Comparison of ENCODE assay signal across 11 mouse cellular contexts in genomic region chr11:7568484-7568883, GRCm38 (mm10).
DNase-seq lines count a peak whose midpoint lies in the region; ATAC-seq and TF ChIP-seq lines count a peak whose summit lies in the region.
"Had no signal": no experiment of that assay in that cellular context is flagged by ENCODE, and none has a peak within 500 bp of the region (broad histone marks: within the 10 kb centered on the region; RNA-seq: fewer than 3 reads in every experiment).

No protein-coding gene starts in this region.

- H3K27ac ChIP-seq in heart, embryonic 10.5 days: no peak overlapping the region
- H3K27ac ChIP-seq in lung, postnatal 0 days (ENCODE audit: low read length): no peak overlapping the region
- H3K27ac ChIP-seq in cortical plate, adult 2 months (ENCODE audit: insufficient read depth, low read length): no peak overlapping the region
- no peak overlapping the region for H3K27ac ChIP-seq in forebrain, embryonic 10.5 days
- H3K27ac ChIP-seq: embryonic facial prominence, embryonic 12.5 days; macrophage had no signal

- no peak for TF ChIP-seq POLR2A in cortical plate, adult 2 months (IDR thresholded peaks at IDR 0.05; ENCODE audit: extremely low read depth, insufficient read depth, low read length)

- ATAC-seq in lung, postnatal 0 days: no peak

- DNase-seq in heart, adult 11 months: peak; percentile 82
- DNase-seq in heart, embryonic 10.5 days (ENCODE audit: low spot score): no peak
- DNase-seq in lung, postnatal 0 days (ENCODE audit: low spot score): no peak
- DNase-seq in lung, postnatal 36 days: no peak
- peak; percentile 60 for DNase-seq in layer of hippocampus, postnatal 10 days (ENCODE audit: low spot score in 2 of 2)
- DNase-seq in forebrain, embryonic 10.5 days (ENCODE audit: extremely low spot score, low spot score): no peak
- DNase-seq in urinary bladder, postnatal 4 days (ENCODE audit: low spot score in 2 of 2): no peak

- H3K9me3 ChIP-seq in heart, embryonic 10.5 days: no peaks in the 10 kb centered on the region
- no peaks in the 10 kb centered on the region for H3K9me3 ChIP-seq in lung, postnatal 0 days (ENCODE audit: low read length)
- H3K9me3 ChIP-seq in forebrain, embryonic 10.5 days: no peaks in the 10 kb centered on the region
- H3K9me3 ChIP-seq: embryonic facial prominence, embryonic 12.5 days; G1E had no signal

- H3K4me3 ChIP-seq in heart, embryonic 10.5 days: no peak overlapping the region
- H3K4me3 ChIP-seq in lung, postnatal 0 days (ENCODE audit: low read depth, low read length): no peak overlapping the region
- H3K4me3 ChIP-seq in cortical plate, adult 2 months (ENCODE audit: insufficient read depth, low read length): no peak overlapping the region
- H3K4me3 ChIP-seq in forebrain, embryonic 10.5 days: no peak overlapping the region
- H3K4me3 ChIP-seq: embryonic facial prominence, embryonic 12.5 days had no signal

- no peak for TF ChIP-seq EP300 in lung, postnatal 0 days (IDR thresholded peaks at IDR 0.05)

- H3K4me1 ChIP-seq in heart, embryonic 10.5 days: no peaks in the 10 kb centered on the region
- no peaks in the 10 kb centered on the region for H3K4me1 ChIP-seq in lung, postnatal 0 days (ENCODE audit: insufficient read depth, low read depth, low read length)
- H3K4me1 ChIP-seq in cortical plate, adult 2 months (ENCODE audit: control insufficient read depth, insufficient read depth, low read length): no peaks in the 10 kb centered on the region
- no peaks in the 10 kb centered on the region for H3K4me1 ChIP-seq in forebrain, embryonic 10.5 days
- H3K4me1 ChIP-seq: embryonic facial prominence, embryonic 12.5 days had no signal

- H3K27me3 ChIP-seq in heart, embryonic 10.5 days (ENCODE audit: insufficient read depth, poor library complexity, severe bottlenecking): no peaks in the 10 kb centered on the region
- no peaks in the 10 kb centered on the region for H3K27me3 ChIP-seq in lung, postnatal 0 days (replicated peaks; ENCODE audit: insufficient read depth, low read length)
- H3K27me3 ChIP-seq in forebrain, embryonic 10.5 days (ENCODE audit: poor library complexity, severe bottlenecking): no peaks in the 10 kb centered on the region
- H3K27me3 ChIP-seq: embryonic facial prominence, embryonic 12.5 days had no signal

- peak; percentile 56 for TF ChIP-seq CTCF in lung, postnatal 0 days (IDR thresholded peaks at IDR 0.05)
- TF ChIP-seq CTCF in cortical plate, adult 2 months (IDR thresholded peaks at IDR 0.05; ENCODE audit: extremely low read depth, insufficient read depth, low read length): peak; percentile 49; the same call in 1 of the 2 replicates

- no peaks in the 10 kb centered on the region for H3K36me3 ChIP-seq in heart, embryonic 10.5 days
- H3K36me3 ChIP-seq in lung, postnatal 0 days (ENCODE audit: insufficient read depth, low read length): no peaks in the 10 kb centered on the region
- H3K36me3 ChIP-seq in forebrain, embryonic 10.5 days (replicated peaks): no peaks in the 10 kb centered on the region
- H3K36me3 ChIP-seq: embryonic facial prominence, embryonic 12.5 days; G1E had no signal

- 68% methylated on average over 1 of the region's 1 CpGs for WGBS in heart, embryonic 10.5 days
- 72% methylated on average over 1 of the region's 1 CpGs for WGBS in lung, postnatal 0 days
- WGBS in forebrain, embryonic 10.5 days: 74% methylated on average over 1 of the region's 1 CpGs

- H3K4me2 ChIP-seq in lung, postnatal 0 days (replicated peaks; ENCODE audit: low read depth, low read length): no peak overlapping the region
- H3K4me2 ChIP-seq: embryonic facial prominence, embryonic 12.5 days had no signal

- H3K9ac ChIP-seq in lung, postnatal 0 days (replicated peaks; ENCODE audit: low read depth): no peak overlapping the region
- H3K9ac ChIP-seq: embryonic facial prominence, embryonic 12.5 days had no signal

Comparison
In these comparisons a context has a peak if more than half of its experiments do, and no peak if none do; other contexts are left out.
1. DNase-seq: peak in heart, adult 11 months (single experiment) and layer of hippocampus, postnatal 10 days (2 of 2); none in heart, embryonic 10.5 days (single experiment), lung, postnatal 0 days (single experiment), lung, postnatal 36 days (single experiment), forebrain, embryonic 10.5 days (single experiment) and urinary bladder, postnatal 4 days (0 of 2).